Mouse (Mus musculus) left cerebral cortex, postnatal 10 days (tissue): ENCODE results near the gene Ppp6r3. TPM values are rescaled to one million over a fixed set of nuclear protein-coding genes. Genes with fewer than 3 reads are reported as not detected.

Experiments used
- DNase-seq, 2 experiments: peaks; one replicate each; pipeline ENCODE4 v3.0.0; 2021 to 2022; ENCODE audit warnings: low spot score in 2 of 2, mixed read lengths in 1 of 2; ENCODE audit errors: extremely low spot score in 1 of 2
- intact Hi-C: fragments of 180-260 bp; cut with DNase I; formaldehyde crosslinking; loops from one replicate; pipeline ENCODE4 v1.15.1; 2025
- total RNA-seq, 2 experiments: library from RNA; stranded (reverse); gene quantifications; 2 replicates each; pipeline ENCODE4 v1.2.3; 2021

Gene Ppp6r3
- total RNA-seq, 2 experiments from 2014 or later = 79.8 to 83.9 TPM

DNA sequence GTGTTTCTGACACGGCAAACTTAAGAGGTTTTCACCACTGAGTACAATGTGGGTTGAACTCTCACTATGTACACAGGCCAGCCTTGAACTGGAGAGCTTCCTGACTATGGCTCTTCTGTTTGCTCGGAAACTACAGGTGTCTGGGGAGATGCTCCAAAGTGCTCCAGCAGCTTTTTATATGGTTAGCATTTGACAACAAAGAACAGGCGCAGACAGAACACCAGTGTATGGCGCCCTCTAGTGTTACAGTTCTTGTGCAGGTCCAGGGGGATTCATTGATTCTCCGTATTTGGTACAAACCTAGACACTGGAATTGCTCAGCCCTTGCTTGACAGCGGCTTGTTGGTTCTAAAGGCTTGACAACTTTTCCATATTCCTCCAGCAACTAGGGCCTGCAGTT is 124.4 kb downstream of the Ppp6r3 start:
- peak; percentile 73 to 79 for DNase-seq
- intact Hi-C loops = loop anchor here (2.0 to 5.0 kb wide), 2 partner anchors 64 to 158 kb away; partner anchors contain the start of gene Tesmin

GRCm38 (mm10) chr19:3450714-3451113 is 124.8 kb downstream of the Ppp6r3 start:
- intact Hi-C loops = loop anchor here (2.0 to 5.0 kb wide), 2 partner anchors 63 to 158 kb away; partner anchors contain the start of gene Tesmin
- DNase-seq = no peak

DNA sequence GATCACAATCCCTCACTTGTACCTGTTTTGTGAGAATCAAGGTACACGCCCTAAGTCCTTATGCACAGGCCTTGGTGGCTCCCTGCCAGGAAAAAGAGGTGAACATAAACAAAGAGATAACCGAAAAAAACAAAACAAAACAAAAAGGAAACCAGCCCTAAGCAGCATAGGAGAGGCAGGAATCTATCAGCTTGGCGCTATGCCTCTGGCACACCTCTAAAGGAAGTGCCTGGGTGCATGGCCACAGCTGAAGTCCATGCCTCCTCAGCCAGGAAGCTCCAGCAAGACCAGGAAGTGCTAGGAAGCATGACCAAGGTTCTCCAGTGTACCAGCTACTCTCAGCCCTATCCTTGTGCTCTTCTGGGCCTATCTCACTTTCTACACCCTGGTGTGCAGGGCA is 126.3 kb downstream of the Ppp6r3 start:
- intact Hi-C loops = no loop called here
- no peak for DNase-seq

- intact Hi-C loops = no loop called here
- no peak for DNase-seq
Observed at GRCm38 (mm10) chr19:3447348-3447747, 128.2 kb downstream of the Ppp6r3 start.

- intact Hi-C loops = no loop called here
- DNase-seq = no peak
Observed at GRCm38 (mm10) chr19:3441092-3441491, 134.5 kb downstream of the Ppp6r3 start.

- intact Hi-C loops = no loop called here
Observed at GRCm38 (mm10) chr19:3440667-3441066, 134.9 kb downstream of the Ppp6r3 start.

GRCm38 (mm10) chr19:3437980-3438379 is 137.6 kb downstream of the Ppp6r3 start:
- DNase-seq = no peak
- intact Hi-C loops = no loop called here

More at GRCm38 (mm10) chr19:3440667-3441066, 134.9 kb downstream of the Ppp6r3 start:
- DNase-seq = no peak

DNA sequence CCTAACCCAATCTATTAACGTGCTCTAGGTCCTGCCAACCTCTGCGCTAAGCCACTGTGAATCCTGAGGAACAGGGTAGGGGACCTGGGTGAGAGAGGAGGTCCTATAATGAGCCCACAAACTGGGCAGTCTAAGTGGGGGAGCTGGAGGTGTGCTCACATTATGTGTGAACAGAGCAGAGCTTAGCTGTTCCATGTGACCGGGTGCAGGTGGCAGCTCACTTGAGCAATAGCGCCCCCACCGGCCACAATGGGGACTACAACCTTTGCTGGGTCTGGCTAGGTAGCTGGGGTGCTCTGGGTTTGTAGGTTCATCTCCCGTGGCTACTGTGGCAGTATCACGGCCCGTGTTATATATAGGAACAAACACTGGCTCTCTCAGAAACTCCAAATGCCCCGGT is 138.7 kb downstream of the Ppp6r3 start:
- DNase-seq = no peak

GRCm38 (mm10) chr19:3435824-3436223 is 139.7 kb downstream of the Ppp6r3 start:
- DNase-seq = no peak

More for the DNA sequence above, 138.7 kb downstream of the Ppp6r3 start:
- intact Hi-C loops = no loop called here

DNA sequence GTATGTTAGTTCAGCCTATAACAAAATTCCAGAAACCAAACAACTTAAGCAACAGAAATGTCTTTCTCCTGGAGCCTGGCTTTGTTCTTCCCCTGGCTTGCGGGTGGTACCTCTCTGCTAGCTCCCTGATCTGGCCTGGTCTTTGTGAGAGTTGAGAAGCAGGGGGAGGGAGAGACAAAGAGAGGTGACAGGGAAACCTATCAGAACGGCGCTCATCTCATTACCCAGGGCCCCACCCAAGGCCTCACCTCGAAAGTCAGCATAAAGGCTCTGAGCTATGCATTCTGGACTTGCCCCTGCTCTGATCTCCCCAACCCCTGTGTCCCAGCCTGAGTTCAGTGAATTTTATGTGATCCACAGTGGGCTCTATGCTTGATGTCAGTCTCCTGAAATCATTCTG is 140.9 kb downstream of the Ppp6r3 start:
- DNase-seq = no peak
- intact Hi-C loops = no loop called here

More at GRCm38 (mm10) chr19:3435824-3436223, 139.7 kb downstream of the Ppp6r3 start:
- intact Hi-C loops = no loop called here

DNA sequence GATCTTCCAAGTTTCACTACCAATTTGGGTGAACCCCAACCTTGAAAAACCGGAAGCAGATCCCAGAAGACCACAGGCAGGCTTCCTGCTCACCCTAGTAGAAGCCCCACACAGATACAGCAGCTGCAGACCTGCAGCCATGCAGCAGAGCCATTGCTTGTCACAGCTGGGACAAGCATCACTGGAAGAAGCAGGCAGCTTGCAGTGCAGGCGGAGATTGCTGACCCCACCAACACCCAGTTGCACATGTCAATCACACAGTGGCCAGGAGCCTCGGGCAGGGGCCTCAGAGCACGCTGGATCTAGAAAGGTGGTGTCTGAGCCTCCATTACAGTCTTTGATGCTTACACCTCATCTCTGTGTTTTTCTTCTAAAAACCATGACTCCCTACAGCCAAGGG is 141.4 kb downstream of the Ppp6r3 start:
- no peak for DNase-seq
- intact Hi-C loops = no loop called here

- intact Hi-C loops = no loop called here
- DNase-seq = no peak
Observed at GRCm38 (mm10) chr19:3431969-3432368, 143.6 kb downstream of the Ppp6r3 start.

DNA sequence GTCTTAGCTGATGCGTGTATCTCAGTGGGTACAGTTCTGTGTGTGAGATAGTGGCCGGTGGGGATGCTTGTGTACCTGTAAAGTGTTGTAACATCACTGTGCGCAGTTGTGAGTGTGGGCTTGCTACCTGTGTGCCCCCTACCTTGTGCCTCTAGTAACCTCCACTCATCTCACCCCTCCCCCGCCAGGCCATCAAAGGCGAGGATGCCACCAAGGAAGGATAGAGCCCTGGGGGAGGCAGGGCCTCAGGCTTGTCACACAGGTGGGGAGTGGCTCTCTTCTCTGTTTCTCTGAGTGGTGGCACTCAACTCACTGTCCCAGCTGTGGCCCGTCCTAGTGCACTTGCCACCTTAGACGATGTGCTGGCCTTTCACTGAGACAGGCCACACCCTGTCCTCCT is 144.5 kb downstream of the Ppp6r3 start:
- intact Hi-C loops = no loop called here

GRCm38 (mm10) chr19:3429156-3429816 is 146.3 kb downstream of the Ppp6r3 start:
- intact Hi-C loops = no loop called here
- DNase-seq = no peak

More for the DNA sequence above, 144.5 kb downstream of the Ppp6r3 start:
- no peak for DNase-seq

GRCm38 (mm10) chr19:3428057-3428830 is 147.3 kb downstream of the Ppp6r3 start:
- intact Hi-C loops = no loop called here
- no peak for DNase-seq

- intact Hi-C loops = no loop called here
- DNase-seq = no peak
Observed at GRCm38 (mm10) chr19:3424214-3424613, 151.3 kb downstream of the Ppp6r3 start.

- DNase-seq = no peak
- intact Hi-C loops = no loop called here
Observed at GRCm38 (mm10) chr19:3422981-3423380, 152.6 kb downstream of the Ppp6r3 start.

DNA sequence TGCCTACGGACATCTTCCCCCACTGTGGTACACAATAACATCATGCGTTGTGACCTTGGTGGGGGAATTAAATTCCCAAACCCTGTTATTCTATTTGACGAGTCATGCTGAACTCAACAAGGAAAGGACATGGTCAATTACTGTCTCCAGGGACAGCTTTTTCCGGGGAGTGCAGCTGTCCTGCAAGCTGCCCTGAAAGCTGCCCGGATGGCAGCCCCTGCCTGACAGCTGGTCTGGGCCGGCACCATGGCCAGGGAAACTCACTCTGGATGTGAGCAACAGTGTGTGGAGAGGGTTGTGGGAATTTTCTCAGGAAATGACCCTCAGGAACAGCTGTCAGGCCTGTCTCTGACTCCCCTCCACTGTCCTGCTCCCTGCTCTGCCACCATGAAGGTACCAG is 153.1 kb downstream of the Ppp6r3 start:
- intact Hi-C loops = no loop called here
- DNase-seq = peak in 1 of 2 experiments; percentile 43

DNA sequence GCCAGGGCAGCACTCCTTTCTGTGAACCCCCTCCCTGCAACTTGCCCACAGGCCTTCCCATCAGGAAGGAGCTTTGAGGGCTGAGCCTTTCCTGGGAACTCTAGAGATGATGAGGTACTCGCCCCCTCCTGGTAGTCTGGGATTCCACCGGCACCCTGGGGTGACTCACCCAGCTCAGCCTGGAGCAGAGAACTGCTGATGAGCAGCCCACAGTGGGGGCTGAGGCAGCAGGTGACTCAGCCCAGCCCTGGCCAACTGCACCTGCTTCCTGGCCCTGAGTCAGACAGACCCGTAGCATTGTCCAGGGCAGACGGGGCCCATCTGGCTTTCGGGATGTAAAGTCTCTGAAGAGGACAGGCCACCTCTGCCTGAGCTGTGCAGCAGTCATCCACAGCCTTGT is 156.3 kb downstream of the Ppp6r3 start:
- intact Hi-C loops = no loop called here

DNA sequence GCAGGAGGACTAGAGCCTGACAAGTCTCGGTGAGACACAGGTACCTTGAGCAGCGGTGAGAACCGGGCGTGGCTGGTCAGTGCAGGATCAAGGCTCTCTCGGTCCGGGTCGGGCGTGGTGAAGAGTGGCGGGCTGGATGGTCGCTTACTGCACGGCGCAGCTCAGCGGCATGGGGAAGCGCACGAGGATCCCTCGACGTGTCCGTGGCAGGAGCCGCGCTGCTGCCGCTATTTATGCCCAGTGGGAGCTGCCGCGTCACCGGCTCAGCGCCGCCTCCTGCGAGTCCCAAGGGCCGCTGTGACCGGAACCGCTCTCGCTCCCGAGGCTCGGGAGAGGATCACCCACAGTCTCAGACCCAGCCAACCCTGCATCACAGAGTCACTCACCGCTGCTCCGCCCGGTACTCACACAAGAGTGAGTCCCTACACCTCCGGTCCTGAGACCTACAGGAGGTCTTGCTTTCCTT is 161.2 kb downstream of the Ppp6r3 start, which contains the start of gene Gal:
TSS of gene Gal (minus strand) at position 277 of the 466 bp plus-strand sequence.
- peak in 1 of 2 experiments; percentile 63 for DNase-seq

More for the DNA sequence above, 156.3 kb downstream of the Ppp6r3 start:
- DNase-seq = peak in 1 of 2 experiments; percentile 37

More for the DNA sequence above, 161.2 kb downstream of the Ppp6r3 start, which contains the start of gene Gal:
- intact Hi-C loops = no loop called here
